Mouse (Mus musculus) CH12.LX (cell line): ENCODE results near the gene Kdelr1. TPM values are rescaled to one million over a fixed set of nuclear protein-coding genes. Genes with fewer than 3 reads are reported as not detected.

Experiments
- DNase-seq: peaks from one replicate; pipeline ENCODE4 v3.0.0-alpha.2; 2013; ENCODE audit errors: extremely low read depth
- H3K27ac ChIP-seq: 2 replicates; pipeline ENCODE4 v1.5.1; 2012; ENCODE audit warnings: low read depth, mild to moderate bottlenecking, control low read depth, moderate library complexity; ENCODE audit not compliant: insufficient read depth
- H3K27me3 ChIP-seq: replicated peaks from 2 replicates; pipeline ENCODE3; 2012; ENCODE audit warnings: inconsistent platforms
- H3K36me3 ChIP-seq, 2 experiments: replicated peaks in 1 of 2; 2 replicates each; pipeline versions ENCODE3 to v1.6.1; 2012; ENCODE audit warnings: inconsistent platforms in 1 of 2, low read length in 1 of 2, mild to moderate bottlenecking in 1 of 2, mixed read lengths in 1 of 2, moderate library complexity in 1 of 2; ENCODE audit not compliant: control insufficient read depth in 1 of 2, insufficient read depth in 1 of 2
- H3K4me1 ChIP-seq, 2 experiments: 2 replicates each; pipeline ENCODE4 v1.6.1; 2012; ENCODE audit warnings: inconsistent platforms in 1 of 2, moderate library complexity in 1 of 2; ENCODE audit not compliant: insufficient read depth in 2 of 2, control insufficient read depth in 1 of 2
- H3K4me2 ChIP-seq: 2 replicates; pipeline ENCODE4 v1.6.1; 2012; ENCODE audit warnings: low read depth, mild to moderate bottlenecking, control low read depth; ENCODE audit not compliant: poor library complexity, insufficient read depth, severe bottlenecking
- H3K4me3 ChIP-seq, 3 experiments: fragments of 150-350 bp in 1 of 3; sonication (generic) in 1 of 3; replicated peaks in 1 of 3; 2 replicates each; pipeline versions ENCODE3 to v1.5.1; 2011 to 2012; ENCODE audit warnings: low read depth in 2 of 3, low read length in 2 of 3, mild to moderate bottlenecking in 2 of 3, moderate library complexity in 2 of 3, control low read depth in 1 of 3, improper control_type of control experiment in 1 of 3, inconsistent platforms in 1 of 3, mixed read lengths in 1 of 3; ENCODE audit not compliant: poor library complexity in 1 of 3
- H3K79me2 ChIP-seq: replicated peaks from 2 replicates; pipeline ENCODE4 v1.6.1; 2012; ENCODE audit warnings: mild to moderate bottlenecking, moderate library complexity; ENCODE audit not compliant: control insufficient read depth, poor library complexity, insufficient read depth, severe bottlenecking; ENCODE audit errors: extremely low read depth
- H3K9ac ChIP-seq: 2 replicates; pipeline ENCODE4 v1.6.1; 2012; ENCODE audit warnings: low read depth, mild to moderate bottlenecking, control low read depth, moderate library complexity; ENCODE audit not compliant: insufficient read depth
- H3K9me3 ChIP-seq: replicated peaks from 2 replicates; pipeline ENCODE3; 2012; ENCODE audit warnings: low read length, inconsistent platforms, mixed read lengths
- BHLHE40 ChIP-seq: IDR thresholded peaks from 2 replicates; pipeline ENCODE4 v1.6.1; 2011; ENCODE audit warnings: mild to moderate bottlenecking, low read depth, low read length, improper control_type of control experiment
- CHD1 ChIP-seq: IDR thresholded peaks from 2 replicates; pipeline ENCODE4 v1.6.1; 2012; ENCODE audit warnings: low read depth, low read length, improper control_type of control experiment, inconsistent platforms
- CHD2 ChIP-seq: IDR thresholded peaks from 2 replicates; pipeline ENCODE4 v1.6.1; 2011; ENCODE audit warnings: low read length, improper control_type of control experiment
- ELF1 ChIP-seq: IDR thresholded peaks from 2 replicates; pipeline ENCODE4 v1.6.1; 2014; ENCODE audit warnings: low read depth, mild to moderate bottlenecking, inconsistent platforms, low read length, improper control_type of control experiment
- EP300 ChIP-seq: IDR thresholded peaks from 2 replicates; pipeline ENCODE4 v1.6.1; 2011; ENCODE audit warnings: low read length, improper control_type of control experiment
- GABPA ChIP-seq: IDR thresholded peaks from 2 replicates; pipeline ENCODE4 v1.6.1; 2012; ENCODE audit warnings: low read depth, low read length, improper control_type of control experiment, inconsistent platforms; ENCODE audit not compliant: insufficient replicate concordance
- JUN ChIP-seq: IDR thresholded peaks from 2 replicates; pipeline ENCODE4 v1.6.1; 2011; ENCODE audit warnings: low read depth, mild to moderate bottlenecking, low read length, improper control_type of control experiment, moderate library complexity; ENCODE audit not compliant: insufficient read depth
- JUND ChIP-seq: conservative IDR thresholded peaks from 2 replicates; pipeline ENCODE4 v1.6.1; 2011; ENCODE audit warnings: low read depth, low read length, improper control_type of control experiment
- KAT2A ChIP-seq: IDR thresholded peaks from 2 replicates; pipeline ENCODE4 v1.6.1; 2012; ENCODE audit warnings: low read length, improper control_type of control experiment, inconsistent platforms; ENCODE audit not compliant: insufficient replicate concordance
- MEF2A ChIP-seq: IDR thresholded peaks from 2 replicates; pipeline ENCODE4 v1.6.1; 2014; ENCODE audit warnings: low read depth, mild to moderate bottlenecking, inconsistent platforms, low read length, improper control_type of control experiment, borderline replicate concordance
- MYC ChIP-seq: IDR thresholded peaks from 2 replicates; pipeline ENCODE4 v1.6.1; 2011; ENCODE audit warnings: low read depth, mild to moderate bottlenecking, improper control_type of control experiment, low read length
- NELFE ChIP-seq: IDR thresholded peaks from 2 replicates; pipeline ENCODE4 v1.6.1; 2011; ENCODE audit warnings: low read depth, low read length, improper control_type of control experiment
- NRF1 ChIP-seq: IDR thresholded peaks from 2 replicates; pipeline ENCODE4 v1.6.1; 2014; ENCODE audit warnings: low read depth, mild to moderate bottlenecking, inconsistent platforms, low read length, improper control_type of control experiment, moderate library complexity
- PAX5 ChIP-seq: IDR thresholded peaks from 2 replicates; pipeline ENCODE4 v1.6.1; 2012; ENCODE audit warnings: low read length, inconsistent platforms, mixed read lengths
- POLR2A ChIP-seq: IDR thresholded peaks from 2 replicates; pipeline ENCODE4 v1.6.1; 2011; ENCODE audit warnings: low read depth, mild to moderate bottlenecking, improper control_type of control experiment, low read length
- POLR2AphosphoS2 ChIP-seq: IDR thresholded peaks from 2 replicates; pipeline ENCODE4 v1.6.1; 2011; ENCODE audit warnings: low read depth, low read length, improper control_type of control experiment
- RAD21 ChIP-seq: IDR thresholded peaks from 2 replicates; pipeline ENCODE4 v1.6.1; 2011; ENCODE audit warnings: low read depth, mild to moderate bottlenecking, low read length, improper control_type of control experiment, moderate library complexity
- RCOR1 ChIP-seq: conservative IDR thresholded peaks from 2 replicates; pipeline ENCODE4 v1.6.1; 2012; ENCODE audit warnings: low read depth, mild to moderate bottlenecking, inconsistent platforms, low read length, improper control_type of control experiment
- SIN3A ChIP-seq: IDR thresholded peaks from 2 replicates; pipeline ENCODE4 v1.6.1; 2012; ENCODE audit warnings: low read length, improper control_type of control experiment, inconsistent platforms
- SMC3 ChIP-seq: IDR thresholded peaks from 2 replicates; pipeline ENCODE4 v1.6.1; 2011; ENCODE audit warnings: low read depth, low read length, improper control_type of control experiment
- TBP ChIP-seq: conservative IDR thresholded peaks from 2 replicates; pipeline ENCODE4 v1.6.1; 2011; ENCODE audit warnings: low read depth, low read length, improper control_type of control experiment
- TCF12 ChIP-seq: IDR thresholded peaks from 2 replicates; pipeline ENCODE4 v1.6.1; 2014; ENCODE audit warnings: low read depth, mild to moderate bottlenecking, inconsistent platforms, low read length, improper control_type of control experiment
- UBTF ChIP-seq: IDR thresholded peaks from 2 replicates; pipeline ENCODE4 v1.6.1; 2012; ENCODE audit warnings: low read depth, mild to moderate bottlenecking, inconsistent platforms, low read length, improper control_type of control experiment, moderate library complexity
- USF1 ChIP-seq: IDR thresholded peaks from 2 replicates; pipeline ENCODE4 v1.6.1; 2014; ENCODE audit warnings: low read depth, mild to moderate bottlenecking, inconsistent platforms, low read length, improper control_type of control experiment
- USF2 ChIP-seq: conservative IDR thresholded peaks from 2 replicates; pipeline ENCODE4 v1.6.1; 2011; ENCODE audit warnings: low read depth, low read length, improper control_type of control experiment
- ZC3H11A ChIP-seq: IDR thresholded peaks from 2 replicates; pipeline ENCODE4 v1.6.1; 2012; ENCODE audit warnings: low read depth, mild to moderate bottlenecking, inconsistent platforms, low read length, improper control_type of control experiment
- ZKSCAN1 ChIP-seq: IDR thresholded peaks from 2 replicates; pipeline ENCODE4 v1.6.1; 2012; ENCODE audit warnings: low read depth, inconsistent platforms, low read length, improper control_type of control experiment, borderline replicate concordance
- ZMIZ1 ChIP-seq: IDR thresholded peaks from 2 replicates; pipeline ENCODE4 v1.6.1; 2012; ENCODE audit warnings: low read depth, mild to moderate bottlenecking, inconsistent platforms, low read length, improper control_type of control experiment
- dilution Hi-C: fragments of 300-500 bp; cut with MboI; formaldehyde crosslinking; loops from 2 replicates; pipeline ENCODE4 v1.14.3; 2020; ENCODE audit warnings: low sequenced_read_pairs; ENCODE audit not compliant: extremely low pct_unique_long_range_greater_than_20kb, extremely low pct_ligation_motif_present
- in situ Hi-C: fragments of 300-500 bp; cut with MboI; formaldehyde crosslinking; loops from 3 replicates; pipeline ENCODE4 v1.14.3; 2019; ENCODE audit warnings: low sequenced_read_pairs, low pct_ligation_motif_present, low pct_unique_long_range_greater_than_20kb, mixed read lengths
- polyA plus RNA-seq: library from polyadenylated mRNA; unstranded; fragments of >175 nt; gene quantifications from 2 replicates; pipeline ENCODE4 v1.2.1, GENCODE M21; 2012; ENCODE audit warnings: low read depth; ENCODE audit not compliant: insufficient read length
- total RNA-seq, 2 experiments: library from RNA; depleted of rRNA; stranded (reverse); fragments of 300-350 nt in 1 of 2; fragments of >200 nt in 1 of 2; gene quantifications; 2 replicates each; pipeline ENCODE4 v1.2.3; 2012 to 2014

The Kdelr1 gene
- total and polyA plus RNA-seq, 3 experiments = 59.7 to 80.5 (median 66.9) TPM

DNA sequence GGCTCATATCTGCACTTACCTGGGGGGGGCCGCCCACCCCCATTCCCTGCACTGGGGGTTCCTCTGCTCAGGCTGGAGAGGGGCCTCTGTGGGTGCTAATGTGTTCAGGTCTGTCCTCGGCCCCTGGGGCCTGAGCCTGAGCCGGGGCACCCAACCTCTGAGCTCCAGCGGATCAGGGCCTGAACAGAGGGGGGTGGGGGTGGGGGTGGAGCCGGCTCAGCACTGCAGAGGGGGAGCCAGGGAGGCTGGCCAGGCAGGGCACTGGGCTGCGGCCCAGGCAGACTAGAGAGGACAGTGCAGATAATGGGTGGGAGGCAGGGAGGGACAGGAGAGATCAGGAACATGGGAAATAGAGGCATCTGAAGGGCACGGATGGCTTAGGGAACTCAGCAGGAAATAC lies 48.0 kb upstream of the Kdelr1 start, which contains the start of gene Kcnj14:
Kcnj14 (minus strand) TSS at position 185 of the 400 bp plus-strand sequence.
- Histone ChIP-seq H3K27me3 (no peaks in the 10 kb centered on the region), H3K9ac (no peak within 1 kb of the TSS), H3K4me1 (peaks cover 6 to 43% of the 10 kb centered on the region in 2 experiments), H3K36me3 (peaks cover 69 to 93% of the 10 kb centered on the region in 2 experiments), H3K9me3 (no peaks in the 10 kb centered on the region), H3K27ac (no peak within 1 kb of the TSS), H3K79me2 (peaks cover 9% of the 10 kb centered on the region), H3K4me3 (no peak within 1 kb of the TSS), H3K4me2 (no peak within 1 kb of the TSS)
- in situ Hi-C loops (no loop called here), dilution Hi-C loops (no loop called here)
- DNase-seq = no peak
- TF ChIP-seq KAT2A (no peak), JUN (no peak), RAD21 (no peak), MEF2A (no peak), CHD1 (no peak), EP300 (no peak), USF2 (no peak), CHD2 (no peak), GABPA (no peak), PAX5 (no peak), MYC (no peak), TBP (no peak), JUND (no peak), ELF1 (no peak), RCOR1 (no peak), TCF12 (no peak), ZKSCAN1 (no peak)

DNA sequence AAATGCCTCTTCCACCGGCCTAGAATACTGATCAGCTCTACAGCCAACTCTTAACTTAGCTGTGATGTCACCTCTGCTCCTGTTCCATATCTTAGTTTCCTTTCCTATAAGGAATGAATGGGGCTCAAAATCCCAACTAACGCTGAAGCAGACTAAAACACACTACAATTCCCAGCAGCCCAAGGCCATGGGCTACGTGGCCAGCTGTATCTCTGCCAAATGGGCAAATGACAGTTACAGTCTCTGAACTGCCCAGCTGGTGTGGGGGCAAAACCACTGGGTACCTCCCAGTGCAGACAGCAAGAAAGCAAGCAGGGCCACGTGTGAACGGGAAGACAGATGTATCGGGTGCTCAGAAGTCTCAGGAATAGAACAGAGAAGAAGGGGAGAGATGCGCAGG lies 45.9 kb upstream of the Kdelr1 start:
- no peak for DNase-seq
- Histone ChIP-seq H3K79me2 (peaks cover 19% of the 10 kb centered on the region), H3K27me3 (no peaks in the 10 kb centered on the region), H3K4me1 (peaks cover 12 to 55% of the 10 kb centered on the region in 2 experiments), H3K9ac (no peak overlapping the region), H3K27ac (no peak overlapping the region), H3K4me2 (no peak overlapping the region), H3K36me3 (peaks cover 68 to 81% of the 10 kb centered on the region in 2 experiments)
- in situ Hi-C loops (no loop called here), dilution Hi-C loops (no loop called here)
- no peak for TF ChIP-seq KAT2A
- no peak for TF ChIP-seq USF1
- TF ChIP-seq ZMIZ1 = no peak
- no peak for TF ChIP-seq ZC3H11A
- no peak for TF ChIP-seq TBP
- TF ChIP-seq RCOR1 = no peak
- TF ChIP-seq UBTF = no peak
- no peak for TF ChIP-seq SMC3
- TF ChIP-seq BHLHE40 = no peak
- TF ChIP-seq CHD2 = no peak
- no peak for TF ChIP-seq POLR2AphosphoS2
- TF ChIP-seq NRF1 = no peak
- TF ChIP-seq RAD21 = no peak
- TF ChIP-seq USF2 = no peak
- TF ChIP-seq SIN3A = no peak
- TF ChIP-seq MEF2A = no peak
- no peak for TF ChIP-seq POLR2A
- TF ChIP-seq NELFE = no peak
- TF ChIP-seq, all 38 proteins: peak for 0
- H3K9me3 ChIP-seq = no peaks in the 10 kb centered on the region
- no peak overlapping the region for H3K4me3 ChIP-seq
